Mouse (Mus musculus) heart, embryonic 16.5 days (tissue): ENCODE data around the gene Pten. TPM values are rescaled to one million over a fixed set of nuclear protein-coding genes. Genes with fewer than 3 reads are reported as not detected.
A peak's percentile ranks its signal among the peaks of the same experiment; 100 is the strongest.
"Not testable (repeated sequence)": the region's sequence is repeated elsewhere in the genome, so short reads cannot be mapped to it uniquely, and the experiment has no call there.

Experiments
- ATAC-seq: fragments of 200-750 bp; cut with Nextera tagmentation; replicated peaks from 2 replicates; pipeline ENCODE4 v1.8.0; 2017; ENCODE audit warnings: moderate number of reproducible peaks; ENCODE audit not compliant: insufficient read depth, low FRiP score; ENCODE audit errors: extremely low read depth
- H3K27ac ChIP-seq: fragments of 300-500 bp; sonication (generic); 2 replicates; pipeline ENCODE4 v1.5.1; 2014; ENCODE audit warnings: mild to moderate bottlenecking, low read length, control low read depth, moderate library complexity
- H3K27me3 ChIP-seq: fragments of 300-500 bp; sonication (generic); 2 replicates; pipeline ENCODE4 v1.6.1; 2014; ENCODE audit warnings: low read length, mixed read lengths; ENCODE audit not compliant: control insufficient read depth, insufficient read depth
- H3K36me3 ChIP-seq: fragments of 300-500 bp; sonication (generic); 2 replicates; pipeline ENCODE4 v1.6.1; 2014; ENCODE audit not compliant: control insufficient read depth, insufficient read depth
- H3K4me1 ChIP-seq: fragments of 300-500 bp; sonication (generic); 2 replicates; pipeline ENCODE4 v1.6.1; 2014; ENCODE audit warnings: low read length, mixed read lengths; ENCODE audit not compliant: control insufficient read depth, insufficient read depth
- H3K4me2 ChIP-seq: fragments of 300-500 bp; sonication (generic); 2 replicates; pipeline ENCODE4 v1.6.1; 2014; ENCODE audit warnings: low read depth, mild to moderate bottlenecking, control low read depth, low read length
- H3K4me3 ChIP-seq: fragments of 300-500 bp; sonication (generic); 2 replicates; pipeline ENCODE4 v1.5.1; 2014; ENCODE audit warnings: mild to moderate bottlenecking, control low read depth, low read length
- H3K9ac ChIP-seq: fragments of 300-500 bp; sonication (generic); 2 replicates; pipeline ENCODE4 v1.6.1; 2014; ENCODE audit warnings: low read length, control low read depth
- H3K9me3 ChIP-seq: fragments of 300-500 bp; sonication (generic); replicated peaks from 2 replicates; pipeline ENCODE4 v1.6.1; 2016; ENCODE audit warnings: low read length; ENCODE audit not compliant: control insufficient read depth
- WGBS: fragments of 180-500 bp; shearing (Covaris S2); extraction: QIAGEN DNeasy Blood & Tissue Kit; methylation state at CpG from one replicate; pipeline ENCODE4 v1.1.7; 2014; 5-methylcytosine and 5-hydroxymethylcytosine counted together
- polyA plus RNA-seq: library from polyadenylated mRNA; unstranded; fragments of >200 nt; fragmentation: Nextera tagmentation; extraction: Ambion mirVana; gene quantifications from 2 replicates; pipeline ENCODE4 v1.2.1, GENCODE M21; 2015

Pten gene
- polyA plus RNA-seq, 1 experiment from 2014 or later = 4.7 TPM

GRCm38 (mm10) chr19:32789535-32789934, 32.2 kb downstream of the Pten start:
- Histone ChIP-seq H3K9ac (no peak overlapping the region), H3K36me3 (peaks cover 3% of the 10 kb centered on the region; the same call in 1 of the 2 replicates), H3K9me3 (no peaks in the 10 kb centered on the region), H3K27ac (no peak overlapping the region), H3K27me3 (no peaks in the 10 kb centered on the region), H3K4me3 (no peak overlapping the region), H3K4me2 (no peak overlapping the region), H3K4me1 (peaks cover 34% of the 10 kb centered on the region)
- no peak for ATAC-seq
- WGBS = 59% methylated on average over 3 of the region's 3 CpGs

GRCm38 (mm10) chr19:32792610-32793009, 35.3 kb downstream of the Pten start:
- H3K36me3 ChIP-seq = no peaks in the 10 kb centered on the region
- no peak overlapping the region for H3K9ac ChIP-seq
- no peaks in the 10 kb centered on the region for H3K9me3 ChIP-seq
- H3K4me1 ChIP-seq = peaks cover 32% of the 10 kb centered on the region
- peak; percentile 84 for ATAC-seq
- no peaks in the 10 kb centered on the region for H3K27me3 ChIP-seq
- H3K4me2 ChIP-seq = peak overlapping the region; percentile 30; the same call in 1 of the 2 replicates
- H3K27ac ChIP-seq = no peak overlapping the region
- no peak overlapping the region for H3K4me3 ChIP-seq
- WGBS = 9% methylated on average over 6 of the region's 6 CpGs

- H3K9ac ChIP-seq = no peak overlapping the region
- no peaks in the 10 kb centered on the region for H3K9me3 ChIP-seq
- H3K4me2 ChIP-seq = no peak overlapping the region
- H3K27me3 ChIP-seq = no peaks in the 10 kb centered on the region
- no peak overlapping the region for H3K27ac ChIP-seq
- no peak overlapping the region for H3K4me3 ChIP-seq
- H3K4me1 ChIP-seq = peaks cover 29% of the 10 kb centered on the region
- no peak for ATAC-seq
- H3K36me3 ChIP-seq = no peaks in the 10 kb centered on the region
Measured at GRCm38 (mm10) chr19:32793901-32794300, 36.6 kb downstream of the Pten start.

- peaks cover 3% of the 10 kb centered on the region; the same call in 1 of the 2 replicates for H3K4me1 ChIP-seq
- H3K9me3 ChIP-seq = no peaks in the 10 kb centered on the region
- no peak overlapping the region for H3K4me2 ChIP-seq
- WGBS = 89% methylated on average over 2 of the region's 2 CpGs
- H3K27ac ChIP-seq = no peak overlapping the region
- ATAC-seq = no peak
- H3K4me3 ChIP-seq = no peak overlapping the region
- no peak overlapping the region for H3K9ac ChIP-seq
- H3K36me3 ChIP-seq = peaks cover 19% of the 10 kb centered on the region
- no peaks in the 10 kb centered on the region for H3K27me3 ChIP-seq
Measured at GRCm38 (mm10) chr19:32800557-32800956, 43.3 kb downstream of the Pten start.

- no peak for ATAC-seq
- H3K27me3 ChIP-seq = no peaks in the 10 kb centered on the region
- no peaks in the 10 kb centered on the region for H3K4me1 ChIP-seq
- H3K9me3 ChIP-seq = no peaks in the 10 kb centered on the region
- H3K36me3 ChIP-seq = peaks cover 19% of the 10 kb centered on the region
- H3K9ac ChIP-seq = no peak overlapping the region
- no peak overlapping the region for H3K4me2 ChIP-seq
- 68% methylated on average over 4 of the region's 4 CpGs for WGBS
- no peak overlapping the region for H3K4me3 ChIP-seq
- H3K27ac ChIP-seq = no peak overlapping the region
Measured at GRCm38 (mm10) chr19:32804703-32805102, 47.4 kb downstream of the Pten start.

- Histone ChIP-seq H3K36me3 (peaks cover 14% of the 10 kb centered on the region), H3K4me2 (no peak overlapping the region), H3K27ac (no peak overlapping the region), H3K27me3 (no peaks in the 10 kb centered on the region), H3K9ac (no peak overlapping the region), H3K9me3 (no peaks in the 10 kb centered on the region), H3K4me1 (no peaks in the 10 kb centered on the region), H3K4me3 (no peak overlapping the region)
- WGBS = 95% methylated on average over 2 of the region's 2 CpGs
- no peak for ATAC-seq
Measured at GRCm38 (mm10) chr19:32807610-32808009, 50.3 kb downstream of the Pten start.

- Histone ChIP-seq H3K4me1 (no peaks in the 10 kb centered on the region), H3K9ac (no peak overlapping the region), H3K36me3 (peaks cover 11% of the 10 kb centered on the region), H3K4me3 (no peak overlapping the region), H3K9me3 (no peaks in the 10 kb centered on the region), H3K27ac (no peak overlapping the region), H3K27me3 (no peaks in the 10 kb centered on the region), H3K4me2 (no peak overlapping the region)
- no peak for ATAC-seq
- WGBS = 78% methylated on average over 6 of the region's 6 CpGs
Measured at GRCm38 (mm10) chr19:32808690-32809089, 51.4 kb downstream of the Pten start.

- 88% methylated on average over 3 of the region's 3 CpGs for WGBS
- no peaks in the 10 kb centered on the region for H3K27me3 ChIP-seq
- no peak overlapping the region for H3K27ac ChIP-seq
- no peaks in the 10 kb centered on the region for H3K9me3 ChIP-seq
- H3K4me1 ChIP-seq = no peaks in the 10 kb centered on the region
- H3K9ac ChIP-seq = no peak overlapping the region
- H3K4me2 ChIP-seq = no peak overlapping the region
- peaks cover 8% of the 10 kb centered on the region; the same call in 1 of the 2 replicates for H3K36me3 ChIP-seq
- no peak overlapping the region for H3K4me3 ChIP-seq
- no peak for ATAC-seq
Measured at GRCm38 (mm10) chr19:32809117-32809516, 51.8 kb downstream of the Pten start.

- Histone ChIP-seq H3K9ac (no peak overlapping the region), H3K4me3 (no peak overlapping the region), H3K27ac (no peak overlapping the region), H3K36me3 (peaks cover 16% of the 10 kb centered on the region), H3K9me3 (no peaks in the 10 kb centered on the region), H3K4me2 (no peak overlapping the region), H3K4me1 (no peaks in the 10 kb centered on the region), H3K27me3 (no peaks in the 10 kb centered on the region)
- ATAC-seq = no peak
- WGBS = 79% methylated on average over 4 of the region's 4 CpGs
Measured at GRCm38 (mm10) chr19:32818759-32819158, 61.5 kb downstream of the Pten start.

- no CpG with 5 or more reads among the region's 7 CpGs for WGBS
- H3K27ac ChIP-seq, H3K9ac ChIP-seq, H3K9me3 ChIP-seq, H3K27me3 ChIP-seq, ATAC-seq, H3K36me3 ChIP-seq, H3K4me1 ChIP-seq, H3K4me3 ChIP-seq, H3K4me2 ChIP-seq: not testable (repeated sequence)
Measured at GRCm38 (mm10) chr19:32822959-32823358, 65.7 kb downstream of the Pten start.
